Mouse (Mus musculus) right cerebral cortex, adult 2 months (tissue): Measurements from ENCODE around the gene Rhoj.
"Not testable (repeated sequence)": the region's sequence is repeated elsewhere in the genome, so short reads cannot be mapped to it uniquely, and the experiment has no call there.

Source experiments
- DNase-seq, 2 experiments: peaks; one replicate each; pipeline ENCODE4 v3.0.0; 2021 to 2022; ENCODE audit warnings: low spot score in 2 of 2

Rhoj gene

DNA sequence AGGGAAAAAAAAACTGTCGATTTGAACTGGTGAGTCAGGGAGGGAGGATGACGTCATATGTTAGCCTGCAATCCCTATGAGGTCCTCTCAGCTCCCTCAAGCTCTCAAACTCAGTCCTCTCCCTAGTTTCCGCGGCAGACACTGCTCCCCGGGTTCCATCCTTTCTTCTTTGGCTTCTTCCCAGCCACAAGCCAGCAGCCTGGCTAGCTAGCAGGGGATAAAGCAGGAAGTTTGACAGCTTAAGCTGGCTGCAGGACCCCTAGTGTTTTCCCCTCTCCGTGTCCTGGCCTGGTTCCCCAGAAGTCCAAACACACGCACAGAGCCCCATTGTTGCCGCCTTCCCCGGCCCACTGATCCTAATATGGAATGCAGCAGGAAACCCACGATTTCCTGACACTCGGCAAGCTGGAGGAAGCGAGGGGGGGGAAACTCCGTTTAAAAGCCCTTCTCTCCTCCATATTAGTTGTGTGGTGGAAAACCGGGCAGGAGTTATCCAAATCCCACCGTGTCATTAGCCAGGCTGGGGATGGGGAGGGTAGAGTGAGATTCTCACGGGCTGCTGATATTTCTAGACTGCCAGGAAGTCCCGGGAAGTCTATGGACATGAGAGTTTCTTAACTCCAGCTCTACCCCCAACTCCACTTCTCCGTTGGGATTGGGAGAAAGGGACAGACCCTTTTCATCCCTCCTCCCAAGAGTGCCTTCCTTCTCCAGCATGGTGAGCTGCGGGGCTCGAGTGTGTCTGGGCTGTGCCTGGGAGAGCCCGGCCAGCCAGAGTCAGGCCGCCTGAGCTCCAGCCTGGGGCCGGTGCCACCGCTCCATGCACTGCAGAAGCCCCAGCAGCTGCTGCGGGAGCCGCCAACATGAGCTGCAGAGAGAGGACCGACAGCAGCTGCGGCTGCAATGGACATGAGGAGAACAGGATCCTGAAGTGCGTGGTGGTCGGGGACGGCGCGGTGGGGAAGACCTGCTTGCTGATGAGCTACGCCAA, at the start of gene Rhoj:
Gene Rhoj, plus strand, starts transcription at position 362 of the 991 bp plus-strand sequence.
- DNase-seq, result peak; percentile 61 to 62

DNA sequence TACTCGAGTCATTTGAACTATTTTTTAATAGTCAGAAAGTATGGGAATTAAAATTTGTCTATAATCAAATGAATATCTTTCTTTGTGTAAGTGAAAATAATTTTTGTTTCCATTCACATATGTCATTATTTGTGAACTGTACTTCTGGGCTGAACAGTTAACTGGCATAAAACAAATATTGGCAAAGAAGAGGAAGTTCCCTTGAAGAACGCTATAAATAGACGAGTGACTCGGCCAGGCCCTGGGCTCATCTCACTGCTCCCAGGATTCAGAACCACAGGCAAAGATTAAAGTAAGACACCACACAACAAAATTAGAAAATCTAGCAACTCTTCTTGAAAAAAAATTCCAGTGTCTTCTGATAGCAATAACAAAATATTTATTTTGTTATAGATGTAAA, 36.4 kb upstream of the Rhoj start:
- no peak for DNase-seq

DNA sequence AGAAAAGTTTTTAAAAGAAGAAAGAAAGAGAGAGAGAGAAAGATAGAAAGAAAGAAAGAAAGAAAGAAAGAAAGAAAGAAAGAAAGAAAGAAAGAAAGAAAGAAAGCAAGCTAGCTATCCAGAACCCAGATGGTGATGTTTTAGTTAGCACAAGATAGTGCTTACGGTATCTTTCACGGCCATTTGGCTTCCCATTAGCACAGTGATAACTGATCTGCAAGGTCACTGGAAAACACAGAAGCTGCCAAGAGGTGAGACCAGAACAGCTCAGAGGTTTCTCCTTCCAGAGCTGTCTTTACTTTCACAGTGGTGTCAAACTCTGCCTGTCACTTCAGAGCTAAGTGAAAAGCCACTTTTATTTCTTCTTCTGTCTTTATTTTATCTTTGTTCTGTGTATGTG, 32.4 kb upstream of the Rhoj start:
- no peak for DNase-seq

DNA sequence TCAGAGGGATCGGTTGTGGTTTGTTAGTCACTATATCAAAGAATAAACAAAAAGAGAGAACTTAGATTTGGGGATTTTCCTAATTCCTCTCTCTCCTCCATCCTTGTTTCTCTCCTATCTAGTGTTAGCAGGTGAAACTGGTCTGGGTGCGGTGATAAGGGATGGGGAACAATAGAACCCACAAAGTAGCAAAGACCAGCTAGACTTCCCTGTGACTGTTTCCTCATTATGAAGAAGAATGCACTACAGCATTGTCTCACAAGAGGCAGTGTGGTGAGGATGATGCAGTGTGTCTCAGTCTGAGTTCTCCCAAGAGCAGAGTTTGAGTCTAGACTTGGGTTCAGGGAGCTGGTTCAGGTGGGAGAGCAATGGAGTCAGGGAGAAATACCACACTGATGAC, 30.7 kb upstream of the Rhoj start:
- no peak for DNase-seq

DNA sequence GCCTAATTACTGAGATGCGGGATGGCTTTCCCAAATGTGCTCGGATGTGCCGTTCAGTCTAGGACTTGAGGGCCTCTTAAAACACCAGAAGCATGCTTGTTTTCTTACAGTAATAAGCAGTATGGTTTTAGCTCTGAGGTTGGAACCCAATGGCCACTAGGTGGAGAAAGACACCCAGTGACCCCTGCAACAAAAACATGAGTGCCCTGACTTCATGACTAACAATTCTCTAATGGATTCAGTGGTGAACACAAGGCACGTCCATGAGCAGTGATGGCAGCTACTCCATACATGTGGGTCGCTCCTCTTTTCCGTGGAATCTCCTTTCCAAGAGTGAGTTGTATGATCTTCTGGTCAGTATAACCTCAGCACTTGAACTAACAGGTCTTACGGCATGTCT, 27.6 kb upstream of the Rhoj start:
- DNase-seq, result no peak

DNA sequence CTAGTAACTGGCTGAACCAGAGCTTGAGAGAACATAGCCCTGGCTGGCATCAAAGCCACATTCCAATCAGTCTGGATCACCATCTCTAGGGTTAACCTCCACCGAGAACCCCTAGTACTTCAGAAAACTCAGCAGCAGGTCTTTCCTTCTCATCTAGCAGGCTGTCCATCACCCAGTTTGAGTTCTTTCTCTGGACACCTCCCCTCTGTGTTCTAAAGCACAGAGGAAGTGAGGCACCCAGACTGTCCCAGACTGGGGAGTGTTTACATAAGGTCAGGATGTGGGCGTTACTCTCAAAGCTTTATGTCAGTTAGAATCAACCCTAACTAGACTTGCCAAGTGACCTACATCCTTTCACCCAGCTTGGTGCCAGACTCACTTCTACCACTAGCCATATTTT, 24.9 kb upstream of the Rhoj start:
- DNase-seq, result no peak

DNA sequence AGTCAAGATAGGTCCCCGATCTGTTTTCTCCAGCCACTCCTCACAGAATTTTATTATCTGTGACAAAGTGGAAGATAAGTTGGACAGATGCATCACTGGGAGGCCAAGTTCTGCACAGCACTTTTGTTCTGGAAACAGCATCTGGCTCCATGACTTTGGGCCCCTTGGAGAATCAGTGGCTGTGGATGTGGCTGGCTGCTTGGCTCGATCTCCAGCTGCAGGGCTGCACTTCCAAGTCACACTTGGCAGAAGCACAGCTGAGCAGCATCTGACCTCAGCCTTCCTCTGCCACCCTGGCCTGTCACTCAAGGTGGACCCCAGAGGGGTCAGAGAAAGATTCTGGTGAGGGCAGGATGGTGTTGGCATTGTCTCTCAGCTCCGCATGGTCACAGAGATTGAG, 22.0 kb upstream of the Rhoj start:
- DNase-seq, result no peak

DNA sequence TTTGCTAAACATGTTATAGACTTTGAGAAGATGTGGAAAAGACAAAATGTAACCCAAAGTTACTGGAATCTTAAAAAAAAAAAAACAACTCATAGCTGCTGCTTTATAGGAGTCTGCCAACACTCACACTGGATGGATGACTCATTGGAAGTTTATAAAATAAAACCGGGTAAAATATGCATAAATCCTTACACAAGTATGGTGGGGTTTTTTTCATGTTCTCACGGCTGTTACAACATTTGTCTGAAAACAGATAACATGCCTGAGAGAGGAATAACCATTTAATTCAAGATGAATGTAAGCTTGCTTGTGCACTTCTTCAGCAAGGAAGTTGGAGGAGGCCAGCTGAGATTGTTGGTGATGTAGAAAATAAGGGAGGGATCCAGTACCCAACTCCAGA, 17.6 kb upstream of the Rhoj start:
- DNase-seq, result no peak

DNA sequence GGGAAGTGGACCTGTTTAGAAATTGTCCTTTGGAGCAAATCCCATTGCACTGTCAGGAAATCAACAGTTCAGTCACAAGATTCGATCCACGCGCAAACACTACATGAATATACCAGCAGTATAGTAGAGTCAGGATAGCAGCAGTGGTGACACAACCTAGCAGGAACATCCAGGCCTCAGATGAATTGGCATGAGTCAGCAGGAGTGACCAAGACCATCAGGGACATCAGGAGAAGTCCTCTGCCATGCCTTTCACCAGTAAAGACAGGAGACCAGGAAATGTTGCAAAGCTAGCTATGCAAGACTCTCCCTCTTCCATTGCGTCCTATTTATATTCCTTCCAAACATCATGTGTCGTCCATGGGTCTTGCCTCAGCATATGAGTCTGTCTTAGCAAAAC, 16.6 kb upstream of the Rhoj start:
- DNase-seq, result no peak

DNA sequence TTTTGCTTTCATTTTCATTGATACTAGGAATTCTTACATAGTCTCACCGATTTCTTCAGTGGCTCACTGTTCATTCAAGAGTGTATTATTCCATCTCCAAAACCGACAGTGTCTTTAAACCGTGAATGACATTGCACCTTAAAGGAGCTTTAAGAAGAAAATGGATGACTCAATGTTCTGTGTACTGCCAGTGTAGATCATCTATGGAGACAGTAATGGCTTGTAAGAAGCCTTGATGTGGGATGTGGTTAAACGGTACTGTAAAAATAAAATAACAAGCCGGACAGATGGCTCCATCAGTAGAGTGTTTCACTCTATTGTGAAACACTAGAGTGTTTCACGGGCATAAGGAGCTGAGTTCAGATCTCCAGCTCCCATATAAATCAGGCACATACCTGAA, 15.2 kb upstream of the Rhoj start:
- no peak for DNase-seq

DNA sequence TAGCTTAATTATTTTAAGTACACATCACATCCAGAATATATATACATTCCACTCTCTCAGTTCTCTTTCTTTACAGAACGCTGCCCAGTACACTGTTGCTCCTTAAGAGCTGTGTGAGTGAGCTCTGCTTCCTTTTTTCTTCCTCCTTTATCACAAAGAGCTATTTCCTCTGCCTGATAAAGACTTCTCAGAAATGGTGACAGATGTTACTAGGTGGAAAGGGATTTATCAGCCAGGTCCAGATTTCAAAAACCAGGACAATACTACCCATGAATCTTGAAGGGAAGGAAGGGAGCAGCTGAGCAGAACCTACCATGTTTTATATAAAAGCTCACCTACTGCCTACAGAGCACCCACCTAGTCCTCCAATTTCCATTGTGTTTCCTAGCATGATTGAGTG, 8.3 kb upstream of the Rhoj start:
- DNase-seq, result no peak

DNA sequence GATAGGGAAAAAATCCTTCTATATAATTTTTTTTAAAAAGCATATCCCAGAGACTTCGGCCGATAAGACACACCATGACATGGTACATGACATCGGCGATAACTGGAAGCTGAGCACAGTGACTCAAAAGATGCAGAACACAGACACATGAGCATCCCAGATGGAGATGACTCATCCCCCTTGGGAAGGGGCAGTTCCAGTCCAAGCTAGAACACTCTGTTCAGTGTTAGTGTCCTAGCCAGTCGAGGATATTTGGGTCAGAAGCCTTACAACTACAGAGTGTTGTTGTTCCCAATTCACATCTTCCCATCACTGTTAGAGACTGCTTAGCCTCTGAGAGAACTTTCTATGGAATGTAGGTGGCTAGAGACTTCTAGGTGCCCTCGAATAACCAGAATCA, 4.0 kb upstream of the Rhoj start:
- DNase-seq, result peak in 1 of 2 experiments; percentile 7

DNA sequence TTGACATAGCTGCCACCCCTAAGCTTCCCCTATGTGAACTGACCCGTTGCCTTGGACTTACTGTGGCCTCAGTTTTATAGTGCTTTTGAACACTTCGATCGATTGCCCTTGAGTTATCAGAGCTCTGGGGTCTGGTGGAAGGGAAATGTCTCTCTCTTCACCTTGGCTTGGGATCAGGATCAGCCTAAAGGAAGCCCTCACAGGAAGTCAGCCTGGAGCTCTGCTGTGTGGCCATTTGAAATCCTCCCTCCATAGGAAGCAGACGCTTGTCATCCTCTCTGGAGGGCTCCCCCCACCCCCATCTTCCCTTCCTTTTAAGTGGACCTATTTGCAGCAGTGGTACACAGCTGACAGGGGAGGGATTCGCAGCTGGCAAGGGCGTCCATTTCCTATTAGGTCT, 1.6 kb downstream of the Rhoj start:
- no peak for DNase-seq

DNA sequence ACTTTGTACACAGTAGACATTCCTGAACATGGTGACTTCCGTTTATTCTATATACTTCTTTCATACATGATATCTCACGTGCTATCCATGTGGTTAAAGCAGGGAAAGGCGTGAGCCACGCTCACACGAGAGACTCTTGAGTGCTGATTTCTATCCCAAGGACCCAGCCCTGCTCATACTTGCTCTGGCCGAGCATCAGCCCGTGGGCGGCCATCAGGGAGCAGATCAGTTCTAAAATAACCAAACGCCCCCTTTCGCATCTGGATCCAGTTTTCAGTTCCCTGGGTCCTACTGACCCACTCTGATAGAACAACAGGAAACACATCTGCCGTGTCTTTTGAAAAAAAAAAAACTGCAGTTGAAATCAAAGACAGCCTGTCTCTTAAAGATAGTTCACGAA, 2.6 kb downstream of the Rhoj start:
- no peak for DNase-seq

DNA sequence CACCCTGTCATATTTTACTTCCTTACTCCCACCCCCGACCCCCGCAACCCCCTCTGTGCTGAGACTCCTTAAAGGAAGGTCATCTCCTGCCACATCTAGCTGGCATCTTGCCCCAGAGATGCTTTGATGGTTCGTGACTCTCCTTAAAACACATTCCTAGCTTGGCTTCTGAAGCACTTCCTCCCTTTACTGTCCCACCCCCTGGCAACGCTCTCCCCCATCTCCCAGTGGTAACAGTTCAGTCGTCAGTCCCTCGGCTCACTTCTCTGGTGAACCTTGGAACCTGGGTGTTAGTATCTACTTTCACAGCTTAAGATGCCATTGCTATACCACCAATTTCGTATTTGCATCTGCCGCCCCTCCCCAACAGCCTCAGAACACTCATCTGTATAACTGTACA, 3.8 kb downstream of the Rhoj start:
- DNase-seq, result no peak

DNA sequence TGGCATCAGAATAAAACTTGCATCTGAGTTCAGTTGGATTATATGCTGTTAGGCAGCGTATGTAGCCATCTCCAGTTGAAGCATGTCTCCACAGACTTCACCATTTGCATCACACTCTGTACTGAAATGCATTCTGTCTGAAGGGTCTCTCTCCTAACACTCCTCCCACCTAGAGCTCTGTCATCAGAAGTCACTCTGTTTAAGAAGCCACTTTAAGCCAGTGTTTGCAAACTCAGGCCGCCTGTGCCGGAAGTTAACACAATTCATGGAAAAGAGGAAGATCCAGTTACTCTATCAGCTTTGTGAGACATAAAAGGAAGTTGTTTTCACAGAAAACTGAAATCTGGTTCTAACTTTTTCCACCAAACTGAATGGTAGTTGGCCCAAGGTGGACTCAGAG, 5.9 kb downstream of the Rhoj start:
- DNase-seq, result no peak

DNA sequence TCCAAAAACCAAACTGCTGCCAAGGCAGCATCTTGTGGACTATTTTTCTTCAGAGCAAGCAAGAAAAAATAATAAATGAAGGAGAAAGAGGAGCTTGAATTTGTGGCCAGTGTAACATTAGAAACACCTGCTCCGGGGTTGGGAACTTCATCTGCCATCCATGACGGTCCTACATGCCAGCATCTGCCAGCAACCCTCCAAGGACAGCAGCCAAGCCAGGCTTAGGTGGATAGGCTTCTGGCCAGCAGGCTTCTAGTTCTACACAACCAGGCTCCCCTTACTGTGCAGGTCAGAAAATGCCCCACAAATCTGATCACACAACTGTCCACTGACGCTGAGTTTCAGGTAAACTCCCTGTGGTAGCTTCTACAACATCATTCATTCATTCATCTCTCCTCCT, 7.7 kb downstream of the Rhoj start:
- DNase-seq, result no peak

DNA sequence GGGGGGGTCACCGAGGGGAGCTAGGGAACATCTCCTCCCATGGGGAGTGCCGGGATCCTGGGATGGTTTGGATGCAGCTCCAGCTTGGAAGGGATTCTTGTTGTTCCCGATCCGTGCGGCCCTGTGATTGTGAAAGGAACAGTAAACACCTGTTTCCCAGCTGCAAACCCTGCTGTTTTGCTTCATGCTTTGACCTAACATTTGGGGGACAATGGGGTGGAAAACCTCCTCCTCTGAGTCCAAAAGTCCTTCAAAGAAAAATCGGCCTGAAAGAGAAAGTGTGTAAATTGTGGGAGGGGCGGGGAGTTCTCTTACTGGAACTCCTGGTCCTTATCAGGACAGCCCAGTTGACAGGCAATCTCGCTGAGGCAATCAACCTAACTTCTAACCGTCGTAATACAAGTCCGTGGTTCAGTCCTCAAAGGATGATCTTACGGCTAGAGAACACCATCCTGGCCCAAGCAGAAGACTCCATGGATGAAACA, 12.4 kb downstream of the Rhoj start:
- DNase-seq, result no peak

DNA sequence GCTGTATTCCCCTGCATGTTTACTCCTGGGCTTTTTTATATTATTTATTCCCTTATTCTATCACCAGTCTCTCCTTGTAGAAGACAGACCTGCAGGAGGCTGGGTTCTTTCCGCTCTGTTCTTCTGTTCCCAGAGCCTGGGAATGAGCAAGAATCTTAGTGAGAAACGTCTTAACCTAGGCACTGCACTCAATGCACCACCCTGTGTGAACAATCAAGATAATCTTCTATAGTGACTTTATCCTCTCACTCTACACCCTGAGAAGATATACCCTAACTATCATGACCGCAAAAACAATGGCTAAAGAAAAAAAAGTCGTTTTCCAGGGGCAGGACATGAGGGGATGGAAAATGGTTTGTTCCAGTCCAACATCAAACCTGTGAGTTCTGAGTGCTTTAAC, 13.1 kb downstream of the Rhoj start:
- no peak for DNase-seq

DNA sequence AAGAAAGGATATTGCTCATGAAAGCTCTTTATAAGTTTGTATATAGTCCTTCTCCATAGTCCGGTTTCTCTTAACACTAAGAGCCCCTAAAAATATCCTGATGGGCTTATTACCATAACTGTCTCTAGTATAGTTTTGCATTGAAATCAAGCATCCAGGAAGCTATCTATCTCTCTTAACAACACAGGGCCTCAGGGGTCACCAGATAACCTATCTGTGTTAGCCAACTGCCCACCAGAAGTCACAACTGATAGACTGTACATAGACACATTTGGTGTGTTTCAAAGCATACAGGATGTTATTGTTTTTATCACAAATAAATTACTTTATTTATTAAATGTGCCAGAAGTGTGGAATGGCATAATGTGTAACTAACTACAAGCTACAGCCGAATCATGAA, 21.1 kb downstream of the Rhoj start:
- DNase-seq, result no peak

DNA sequence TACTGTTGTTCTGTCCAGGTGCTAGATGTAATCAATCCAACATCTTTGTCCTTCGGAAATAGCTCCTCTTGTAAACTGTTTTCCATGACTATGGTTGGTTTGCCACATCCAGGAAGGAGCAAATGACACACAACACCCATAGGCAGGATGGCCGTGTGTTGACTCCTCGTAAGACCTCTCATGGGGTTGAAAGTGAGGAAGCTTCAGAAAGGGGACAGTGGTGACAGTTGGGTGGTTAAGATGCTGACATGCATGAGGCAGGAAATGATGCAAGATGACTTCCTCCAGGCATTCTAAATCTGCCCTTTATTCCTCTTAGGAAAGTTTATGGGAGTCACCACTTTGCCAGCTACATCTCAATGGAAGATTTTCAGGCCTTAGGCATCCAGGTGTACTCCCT, 31.8 kb downstream of the Rhoj start:
- DNase-seq, result no peak

DNA sequence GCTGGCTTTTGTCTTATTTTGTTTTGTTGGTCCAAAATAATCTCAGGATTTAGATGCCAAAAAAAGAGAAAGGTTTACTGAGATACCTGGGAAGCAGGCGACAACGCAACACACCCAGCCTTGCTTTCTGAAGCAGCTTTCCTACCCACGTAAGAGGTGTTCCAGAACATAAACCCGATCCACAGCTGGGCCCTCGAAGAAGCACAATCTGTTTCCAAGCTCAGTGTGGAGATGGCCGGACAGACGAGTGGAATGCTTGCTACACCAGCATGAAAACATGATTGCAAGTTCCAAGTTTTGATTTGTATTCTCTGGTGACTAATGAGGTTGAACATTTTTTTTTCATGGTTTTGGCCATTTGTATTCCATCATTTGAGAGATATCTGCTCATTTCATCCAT, 32.2 kb downstream of the Rhoj start:
- no peak for DNase-seq

DNA sequence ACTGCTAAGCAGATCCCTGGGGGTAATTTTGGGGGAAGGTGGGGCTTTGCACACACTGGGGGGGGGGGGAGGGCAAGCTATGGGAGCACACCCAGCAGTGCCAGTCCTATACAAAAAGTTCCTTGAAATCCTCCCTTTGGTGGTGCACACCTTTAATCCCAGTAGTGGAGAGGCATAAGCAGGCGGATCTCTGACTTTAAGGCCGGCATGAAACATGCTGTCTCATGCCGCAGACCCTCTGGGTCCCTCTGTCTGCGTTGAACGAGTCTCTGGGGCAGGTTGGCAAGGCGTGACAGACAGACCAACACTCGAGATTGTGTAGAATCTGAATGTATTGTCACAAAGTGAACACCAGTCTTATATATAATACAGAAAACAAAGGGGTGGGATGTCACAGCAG, 40.4 kb downstream of the Rhoj start:
- no peak for DNase-seq

DNA sequence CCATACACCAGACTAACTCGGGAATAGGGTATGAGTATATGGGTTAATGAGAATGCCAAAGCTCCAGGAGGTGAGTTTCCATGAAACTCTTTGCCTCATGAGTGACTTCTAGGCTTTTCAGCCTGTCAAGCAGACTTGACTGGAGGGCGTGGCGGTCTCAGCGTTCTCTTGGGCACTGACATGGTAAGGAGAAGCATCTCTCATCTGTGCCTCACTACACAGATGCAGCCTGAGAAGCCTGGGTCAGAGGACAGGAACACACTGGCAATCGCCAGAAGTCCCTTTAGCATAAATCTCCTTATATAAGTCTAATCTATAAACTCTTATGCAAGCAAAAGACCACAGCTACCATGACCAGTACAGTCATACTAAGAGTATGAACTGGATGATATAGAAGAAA, 41.4 kb downstream of the Rhoj start:
- DNase-seq, result not testable (repeated sequence)
